Mouse (Mus musculus) liver, adult 2 months (tissue): Measurements from ENCODE around the gene 1700019A02Rik.

Source experiments
- CTCF ChIP-seq: fragments of 200-500 bp; IDR thresholded peaks from 2 replicates; pipeline ENCODE4 v1.5.1; 2011; ENCODE audit warnings: low read depth, low read length, control low read depth
- POLR2A ChIP-seq: fragments of 200-500 bp; IDR thresholded peaks from 2 replicates; pipeline ENCODE4 v1.6.1; 2011; ENCODE audit warnings: low read length, control low read depth; ENCODE audit not compliant: insufficient read depth; ENCODE audit errors: extremely low read depth

DNA sequence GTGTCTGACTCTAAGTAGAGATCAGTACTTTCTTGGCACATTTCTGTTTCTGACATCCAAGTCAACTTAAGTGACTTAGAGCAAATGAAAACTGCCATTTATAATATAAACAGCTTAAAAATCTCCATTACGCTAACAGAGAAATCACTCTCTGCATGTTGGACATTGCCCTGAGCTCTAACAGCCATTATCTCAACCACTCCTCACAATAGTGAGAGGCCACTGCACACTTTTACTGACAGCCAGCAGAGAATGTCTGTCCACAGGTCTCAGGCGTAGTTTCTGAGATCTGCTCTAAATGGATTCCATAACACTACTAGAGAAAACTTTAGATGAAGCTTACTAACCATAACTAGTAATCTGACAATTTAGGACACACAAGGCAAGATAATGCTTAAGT lies 16.5 kb upstream of the 1700019A02Rik start:
- TF ChIP-seq CTCF, result no peak
- TF ChIP-seq POLR2A, result no peak
